Mouse (Mus musculus) midbrain, embryonic 10.5 days (tissue): ENCODE measurements around the gene Paqr8. TPM values are rescaled to one million over a fixed set of nuclear protein-coding genes. Genes with fewer than 3 reads are reported as not detected.

Experiments
- DNase-seq: peaks from one replicate; pipeline ENCODE4 v3.0.0-alpha.2; 2017; ENCODE audit warnings: low spot score
- H3K27ac ChIP-seq: fragments of 300-500 bp; sonication (generic); replicated peaks from 2 replicates; pipeline ENCODE4 v1.5.1; 2016; ENCODE audit warnings: mild to moderate bottlenecking
- H3K27me3 ChIP-seq: fragments of 300-500 bp; sonication (generic); 2 replicates; pipeline ENCODE4 v1.6.1; 2016; ENCODE audit warnings: low read depth, mild to moderate bottlenecking; ENCODE audit not compliant: poor library complexity, severe bottlenecking
- H3K36me3 ChIP-seq: fragments of 300-500 bp; sonication (generic); 2 replicates; pipeline ENCODE4 v1.6.1; 2016; ENCODE audit warnings: mild to moderate bottlenecking, moderate library complexity
- H3K4me1 ChIP-seq: fragments of 300-500 bp; sonication (generic); 2 replicates; pipeline ENCODE4 v1.6.1; 2016
- H3K4me3 ChIP-seq: fragments of 300-500 bp; sonication (generic); 2 replicates; pipeline ENCODE4 v1.5.1; 2016; ENCODE audit warnings: mild to moderate bottlenecking, moderate library complexity
- H3K9me3 ChIP-seq: fragments of 300-500 bp; sonication (generic); replicated peaks from 2 replicates; pipeline ENCODE4 v1.6.1; 2016; ENCODE audit warnings: mild to moderate bottlenecking
- WGBS: fragments of 180-500 bp; shearing (Covaris S2); methylation state at CpG from one replicate; pipeline ENCODE4 v1.1.7; 2016; 5-methylcytosine and 5-hydroxymethylcytosine counted together
- polyA plus RNA-seq: library from polyadenylated mRNA; unstranded; fragments of >200 nt; fragmentation: Nextera tagmentation; extraction: Ambion mirVana; gene quantifications from 2 replicates; pipeline ENCODE4 v1.2.1, GENCODE M21; 2016

Paqr8 gene
- polyA plus RNA-seq: 5.3 and 6.4 TPM in 2 replicates

GRCm38 (mm10) chr1:20890404-20890921 is at the start of gene Paqr8:
Paqr8 (plus strand) TSS chr1:20890606.
- Histone ChIP-seq H3K4me3 (peak within 1 kb of the TSS; percentile 64), H3K27me3 (peaks cover 7% of the 10 kb centered on the region; the same call in 1 of the 2 replicates), H3K27ac (peak within 1 kb of the TSS; percentile 84), H3K9me3 (no peaks in the 10 kb centered on the region), H3K36me3 (no peaks in the 10 kb centered on the region), H3K4me1 (peaks cover 21% of the 10 kb centered on the region)
- WGBS: under 1% methylated on average over 37 of the region's 37 CpGs
- DNase-seq: peak; percentile 84

GRCm38 (mm10) chr1:20856924-20857902 is 33.2 kb upstream of the Paqr8 start:
- Histone ChIP-seq H3K27me3 (no peaks in the 10 kb centered on the region), H3K27ac (no peak overlapping the region), H3K36me3 (no peaks in the 10 kb centered on the region), H3K4me3 (no peak overlapping the region), H3K9me3 (peaks cover 6% of the 10 kb centered on the region), H3K4me1 (no peaks in the 10 kb centered on the region)
- DNase-seq: no peak
- WGBS: 88% methylated on average over 7 of the region's 7 CpGs

- 87% methylated on average over 3 of the region's 3 CpGs for WGBS
- Histone ChIP-seq H3K27ac (no peak overlapping the region), H3K36me3 (no peaks in the 10 kb centered on the region), H3K4me3 (no peak overlapping the region), H3K27me3 (no peaks in the 10 kb centered on the region), H3K4me1 (no peaks in the 10 kb centered on the region), H3K9me3 (no peaks in the 10 kb centered on the region)
- DNase-seq: no peak
Measured at GRCm38 (mm10) chr1:20860775-20861174, 29.6 kb upstream of the Paqr8 start.

DNA sequence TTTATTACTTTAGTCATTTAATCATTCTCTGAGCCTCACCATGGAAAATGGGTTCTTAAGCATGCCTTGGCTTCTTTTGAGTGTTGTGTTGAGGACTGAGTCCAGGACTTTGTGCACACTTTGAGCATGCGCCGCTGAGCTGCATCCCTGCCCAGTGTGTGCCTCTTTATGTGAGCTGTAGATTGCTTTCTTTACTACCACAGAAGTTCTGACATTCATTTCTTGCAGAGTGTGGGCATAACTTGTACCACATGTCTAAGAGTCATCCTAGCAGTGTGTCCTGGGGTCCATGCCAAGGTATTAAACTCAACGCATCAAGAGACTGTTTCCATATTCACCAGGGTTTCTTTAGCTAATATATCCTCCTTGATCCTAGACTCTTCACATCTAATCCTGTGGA is 28.5 kb upstream of the Paqr8 start:
- Histone ChIP-seq H3K9me3 (no peaks in the 10 kb centered on the region), H3K27me3 (no peaks in the 10 kb centered on the region), H3K27ac (no peak overlapping the region), H3K4me1 (peaks cover under 1% of the 10 kb centered on the region; the same call in 1 of the 2 replicates), H3K36me3 (no peaks in the 10 kb centered on the region), H3K4me3 (no peak overlapping the region)
- 97% methylated on average over 3 of the region's 3 CpGs for WGBS
- no peak for DNase-seq

GRCm38 (mm10) chr1:20863452-20864172 is 26.8 kb upstream of the Paqr8 start:
- Histone ChIP-seq H3K4me1 (peaks cover 18% of the 10 kb centered on the region), H3K27me3 (no peaks in the 10 kb centered on the region), H3K27ac (no peak overlapping the region), H3K4me3 (no peak overlapping the region), H3K9me3 (no peaks in the 10 kb centered on the region), H3K36me3 (no peaks in the 10 kb centered on the region)
- DNase-seq: no peak
- 73% methylated on average over 5 of the region's 5 CpGs for WGBS

- Histone ChIP-seq H3K9me3 (no peaks in the 10 kb centered on the region), H3K4me3 (no peak overlapping the region), H3K4me1 (peaks cover 22% of the 10 kb centered on the region), H3K27me3 (no peaks in the 10 kb centered on the region), H3K36me3 (no peaks in the 10 kb centered on the region), H3K27ac (peak overlapping the region; percentile 85)
- DNase-seq: peak; percentile 41
- WGBS: 33% methylated on average over 8 of the region's 8 CpGs
Measured at GRCm38 (mm10) chr1:20867241-20867902, 23.0 kb upstream of the Paqr8 start.

GRCm38 (mm10) chr1:20868036-20868435 is 22.4 kb upstream of the Paqr8 start:
- Histone ChIP-seq H3K36me3 (no peaks in the 10 kb centered on the region), H3K4me1 (peaks cover 22% of the 10 kb centered on the region), H3K4me3 (no peak overlapping the region), H3K27ac (peak overlapping the region; percentile 85), H3K9me3 (no peaks in the 10 kb centered on the region), H3K27me3 (no peaks in the 10 kb centered on the region)
- DNase-seq: no peak
- WGBS: 39% methylated on average over 9 of the region's 9 CpGs

GRCm38 (mm10) chr1:20870887-20871286 is 19.5 kb upstream of the Paqr8 start:
- Histone ChIP-seq H3K4me3 (no peak overlapping the region), H3K27ac (no peak overlapping the region), H3K36me3 (no peaks in the 10 kb centered on the region), H3K27me3 (no peaks in the 10 kb centered on the region), H3K9me3 (no peaks in the 10 kb centered on the region), H3K4me1 (peaks cover 22% of the 10 kb centered on the region)
- WGBS: 91% methylated on average over 2 of the region's 2 CpGs
- no peak for DNase-seq

DNA sequence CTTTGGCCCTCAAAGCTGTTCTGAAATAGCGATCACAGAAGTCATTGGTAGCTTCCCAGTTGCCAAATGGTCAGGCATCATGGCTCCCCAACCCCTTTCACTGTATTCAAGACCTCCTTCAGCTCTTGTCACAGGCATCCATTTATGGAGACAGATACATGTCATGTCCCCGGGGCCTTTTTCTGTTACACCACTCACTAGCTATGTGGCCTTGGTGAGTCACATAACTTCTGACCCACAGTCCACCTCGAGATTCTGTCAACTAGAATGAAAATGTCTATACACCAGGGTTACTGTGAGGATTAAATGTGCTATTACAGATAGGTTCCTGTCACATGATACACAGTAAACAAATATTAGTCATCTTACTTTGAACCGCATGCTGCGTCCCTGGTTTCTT is 17.9 kb upstream of the Paqr8 start:
- DNase-seq: no peak
- no peaks in the 10 kb centered on the region for H3K36me3 ChIP-seq

GRCm38 (mm10) chr1:20874061-20874460 is 16.3 kb upstream of the Paqr8 start:
- WGBS: 86% methylated on average over 6 of the region's 6 CpGs
- H3K36me3 ChIP-seq: no peaks in the 10 kb centered on the region
- H3K27ac ChIP-seq: no peak overlapping the region
- no peak overlapping the region for H3K4me3 ChIP-seq
- no peaks in the 10 kb centered on the region for H3K27me3 ChIP-seq
- H3K9me3 ChIP-seq: no peaks in the 10 kb centered on the region
- DNase-seq: no peak
- H3K4me1 ChIP-seq: no peaks in the 10 kb centered on the region

More for the DNA sequence above, 17.9 kb upstream of the Paqr8 start:
- 85% methylated on average over 5 of the region's 5 CpGs for WGBS
- Histone ChIP-seq H3K27me3 (no peaks in the 10 kb centered on the region), H3K27ac (no peak overlapping the region), H3K4me1 (peaks cover 14% of the 10 kb centered on the region), H3K4me3 (no peak overlapping the region), H3K9me3 (no peaks in the 10 kb centered on the region)

DNA sequence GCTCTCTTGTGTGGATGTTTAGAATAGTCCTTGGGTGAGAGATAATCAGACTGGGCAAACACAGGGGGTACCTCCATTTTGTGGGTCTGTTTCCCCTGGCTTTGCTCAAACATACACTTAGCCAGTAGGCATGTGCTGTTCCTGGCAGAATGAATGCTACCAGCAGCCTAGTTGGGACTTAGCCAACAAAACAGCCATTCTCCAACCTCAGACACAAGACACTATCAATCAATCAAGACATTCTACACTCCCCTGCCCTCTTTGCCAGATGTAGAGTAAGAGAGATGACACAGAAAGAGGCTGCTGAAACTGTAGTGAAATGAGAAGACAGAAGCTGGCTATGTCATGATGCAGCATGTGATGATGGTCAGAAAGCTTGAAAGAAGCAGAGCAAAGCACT is 13.1 kb upstream of the Paqr8 start:
- no peaks in the 10 kb centered on the region for H3K36me3 ChIP-seq
- H3K4me3 ChIP-seq: no peak overlapping the region

DNA sequence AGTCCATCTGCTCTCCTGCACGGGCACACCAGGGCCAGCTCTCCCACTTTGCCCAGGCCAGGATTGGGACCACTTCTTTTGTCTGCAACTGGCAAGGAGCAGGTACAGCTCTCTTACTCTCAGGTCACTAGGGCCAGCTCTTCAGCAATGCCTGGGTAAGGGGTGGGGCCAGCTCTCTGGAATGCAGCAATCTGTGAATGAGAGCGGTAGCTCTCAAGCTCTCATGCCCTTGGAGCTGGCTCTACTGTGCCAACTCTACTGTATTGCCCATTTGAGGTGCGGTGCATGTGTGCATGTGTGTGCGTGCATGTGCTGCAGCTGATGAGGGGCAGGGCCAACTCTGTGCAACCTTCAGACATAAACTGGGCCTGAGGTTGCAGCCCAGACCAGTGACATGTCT is 11.0 kb upstream of the Paqr8 start:
- H3K4me1 ChIP-seq: no peaks in the 10 kb centered on the region
- no peaks in the 10 kb centered on the region for H3K36me3 ChIP-seq
- 92% methylated on average over 4 of the region's 4 CpGs for WGBS
- H3K4me3 ChIP-seq: no peak overlapping the region
- H3K27ac ChIP-seq: no peak overlapping the region
- no peak for DNase-seq
- no peaks in the 10 kb centered on the region for H3K27me3 ChIP-seq
- H3K9me3 ChIP-seq: no peaks in the 10 kb centered on the region

More for the DNA sequence above, 13.1 kb upstream of the Paqr8 start:
- Histone ChIP-seq H3K27me3 (no peaks in the 10 kb centered on the region), H3K27ac (no peak overlapping the region), H3K9me3 (no peaks in the 10 kb centered on the region), H3K4me1 (no peaks in the 10 kb centered on the region)
- DNase-seq: no peak
